Mouse (Mus musculus) megakaryocyte progenitor cell, adult 5-6 weeks (primary cell): Measurements from ENCODE around the gene Cuedc1. TPM values are rescaled to one million over a fixed set of nuclear protein-coding genes. Genes with fewer than 3 reads are reported as not detected.

Experiments used
- ATAC-seq: replicated peaks from 2 replicates; pipeline ENCODE4 v1.8.0; 2016; ENCODE audit warnings: mild to moderate bottlenecking, moderate TSS enrichment, inconsistent platforms; ENCODE audit not compliant: poor library complexity
- total RNA-seq, 2 experiments: library from RNA; stranded (forward) in 1 of 2; stranded (reverse) in 1 of 2; fragments of 157-497, 149-512 nt in 1 of 2; fragments of 200-1000 nt in 1 of 2; gene quantifications; 2 replicates each; pipeline versions ENCODE4 v1.2.3 to v1.2.4; 2015 to 2017

Gene Cuedc1
- total RNA-seq, 2 experiments from 2014 or later = 0.12 to 3.7 TPM

DNA sequence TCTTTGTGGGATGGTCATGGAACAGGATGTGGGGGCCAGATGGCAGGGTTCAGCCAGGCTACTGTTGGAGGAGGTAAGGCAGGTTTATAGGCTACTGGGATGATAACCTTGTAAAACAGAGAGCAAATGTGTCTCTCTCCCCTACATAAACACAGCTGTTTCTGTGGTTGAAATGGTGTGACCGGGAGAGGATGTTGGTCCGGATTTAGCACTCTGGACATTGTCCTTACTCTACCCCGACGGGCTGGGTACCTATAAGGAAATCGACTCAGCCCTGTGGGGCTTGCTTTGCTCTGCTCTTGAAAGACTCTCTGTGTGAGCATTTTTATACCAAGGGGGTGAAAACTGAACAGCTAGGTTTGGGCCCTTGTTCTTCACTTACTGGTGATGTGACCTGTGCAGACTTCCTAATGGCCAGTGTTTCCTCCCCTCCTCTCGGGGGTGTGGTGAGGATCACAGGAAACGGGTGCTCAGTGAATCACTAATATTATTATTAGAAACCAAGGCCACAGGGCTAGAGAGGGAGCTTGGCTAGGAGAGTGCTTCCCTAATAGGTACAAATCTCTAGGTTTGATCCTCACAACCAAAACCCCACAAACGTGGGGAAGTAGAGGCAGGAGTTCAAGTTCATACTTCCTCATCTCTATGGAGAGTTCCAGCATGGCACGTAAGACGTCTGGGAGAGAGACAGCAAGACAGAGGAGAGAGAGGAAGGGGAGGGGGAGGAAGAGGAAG lies 19.7 kb downstream of the Cuedc1 start:
- ATAC-seq = no peak

GRCm38 (mm10) chr11:88118091-88118440 lies 20.2 kb downstream of the Cuedc1 start:
- no peak for ATAC-seq

DNA sequence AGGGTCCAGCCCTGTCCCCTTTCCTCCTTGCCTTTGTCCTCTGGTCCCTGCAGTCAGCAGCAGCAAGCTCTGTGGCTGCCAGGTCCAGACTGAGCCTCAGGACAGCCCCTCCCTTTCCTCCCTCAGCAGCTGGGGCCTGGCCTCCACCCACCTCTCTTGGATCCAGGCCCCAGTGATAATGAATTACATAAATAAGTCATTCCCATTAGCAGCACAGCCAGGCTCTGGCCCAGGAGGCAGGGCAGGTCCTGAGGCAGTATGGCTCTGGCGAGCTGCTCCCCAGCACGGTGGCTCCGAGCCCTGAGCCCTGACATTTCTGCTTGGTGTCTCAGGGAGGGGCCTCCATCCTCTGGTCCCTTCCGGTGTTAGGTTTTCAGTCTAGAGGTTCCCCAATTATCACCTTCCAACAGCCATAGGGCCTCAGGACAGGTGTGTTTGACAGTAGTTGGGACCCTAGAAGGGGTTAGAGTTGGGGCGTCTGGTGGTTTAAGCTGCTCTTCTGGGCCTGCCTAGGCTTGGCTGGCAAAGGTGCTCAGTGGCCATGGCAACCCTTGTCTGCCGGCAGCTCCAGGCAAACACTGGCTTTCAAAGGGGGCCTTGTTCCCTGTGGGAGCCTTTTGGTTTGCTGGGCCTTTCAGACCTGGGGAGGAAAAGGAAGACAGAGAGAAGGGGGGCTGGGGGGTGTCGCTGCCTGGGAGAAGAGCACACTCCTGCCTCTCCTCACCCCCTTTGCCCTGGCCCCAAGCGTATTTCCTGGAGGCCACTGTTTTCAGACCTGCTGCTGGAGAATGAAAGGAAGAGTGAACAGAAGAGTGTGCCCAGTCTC lies 21.2 kb downstream of the Cuedc1 start:
- no peak for ATAC-seq

- ATAC-seq = no peak
Measured at GRCm38 (mm10) chr11:88122545-88122944, 24.7 kb downstream of the Cuedc1 start.

DNA sequence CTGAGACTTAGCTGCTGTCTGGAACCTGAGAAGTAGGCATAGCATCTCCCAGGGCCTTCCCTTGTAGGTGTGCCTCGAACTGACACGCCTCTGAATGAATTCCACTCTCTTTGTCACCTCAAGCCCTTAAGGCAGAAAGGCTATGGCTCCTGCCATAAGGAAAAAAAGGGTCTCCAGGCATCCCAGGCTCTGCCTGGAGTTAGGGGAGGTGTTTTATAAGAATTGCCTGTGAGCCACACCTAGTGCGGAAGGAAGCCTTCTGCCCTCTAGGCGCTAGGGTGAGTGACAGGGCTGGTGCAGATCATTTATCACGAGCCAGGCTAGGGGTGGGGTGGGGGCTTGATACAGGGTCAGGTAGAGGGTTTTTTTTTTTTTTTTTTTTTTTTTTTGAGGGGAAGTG lies 25.2 kb downstream of the Cuedc1 start:
- no peak for ATAC-seq

GRCm38 (mm10) chr11:88123731-88124130 lies 25.9 kb downstream of the Cuedc1 start:
- ATAC-seq = no peak

DNA sequence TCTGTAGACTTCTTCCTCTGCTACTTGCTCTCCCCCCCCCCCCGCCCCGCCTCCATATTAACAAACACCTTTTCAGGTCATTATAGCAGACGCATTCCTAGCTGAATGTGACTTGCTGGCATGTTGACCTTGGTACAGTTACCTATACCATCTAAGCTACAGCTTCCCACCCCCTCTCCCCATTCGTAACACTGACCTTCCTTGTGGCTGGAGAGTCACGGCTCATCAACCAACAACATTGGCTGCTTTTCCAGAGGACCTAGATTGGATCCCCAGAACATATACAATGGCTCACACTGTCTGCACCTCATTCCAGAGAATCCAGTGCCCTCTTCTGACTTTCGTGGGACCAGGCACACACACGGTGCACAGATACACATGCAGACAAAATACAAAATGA lies 27.6 kb downstream of the Cuedc1 start:
- ATAC-seq = no peak

DNA sequence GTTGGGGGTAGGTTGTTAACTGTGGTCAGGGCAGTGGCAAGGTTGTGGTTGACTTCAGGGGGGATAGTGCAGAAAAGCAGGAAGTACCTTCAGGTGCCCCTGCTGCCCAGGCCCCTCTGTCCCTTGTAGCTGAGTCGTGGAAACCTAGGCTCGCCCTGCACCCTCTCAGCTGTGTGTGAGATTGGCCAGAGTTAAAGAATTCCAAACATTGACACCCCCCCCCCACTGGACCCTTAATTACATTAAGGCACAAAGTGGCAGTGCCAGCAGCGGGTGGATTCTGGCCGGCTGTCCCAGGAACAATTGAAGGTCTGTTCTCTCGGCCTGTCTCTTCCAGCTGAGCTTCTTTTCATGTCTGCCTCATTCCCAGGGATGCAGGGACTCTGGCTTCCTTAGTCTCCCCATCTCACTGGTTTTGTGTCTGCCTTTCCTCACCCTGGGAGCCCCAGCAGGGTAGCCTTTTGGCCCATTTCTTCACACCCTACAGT lies 28.5 kb downstream of the Cuedc1 start:
- peak; percentile 50 for ATAC-seq

GRCm38 (mm10) chr11:88128461-88128860 lies 30.6 kb downstream of the Cuedc1 start:
- ATAC-seq = no peak

- no peak for ATAC-seq
Measured at GRCm38 (mm10) chr11:88129281-88129680, 31.4 kb downstream of the Cuedc1 start.

DNA sequence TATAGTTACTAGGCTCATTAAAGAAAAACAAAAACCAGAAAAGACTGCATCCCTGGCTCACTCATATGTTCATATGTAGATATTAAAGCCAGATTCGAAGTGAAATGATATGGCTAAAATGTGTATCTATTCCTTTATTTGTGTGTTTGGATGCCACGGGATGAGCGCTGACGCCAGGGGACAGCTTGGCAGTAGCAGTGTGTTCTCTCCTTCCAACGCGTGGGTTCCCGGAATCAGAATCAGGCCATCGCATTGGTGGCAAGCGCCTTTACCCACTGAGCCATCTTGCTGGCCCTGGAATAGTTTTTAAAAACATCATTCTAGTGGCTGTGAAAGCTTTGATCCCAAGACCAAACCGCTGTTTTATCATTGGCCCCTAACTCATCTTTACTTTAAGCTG lies 32.1 kb downstream of the Cuedc1 start:
- ATAC-seq = no peak

DNA sequence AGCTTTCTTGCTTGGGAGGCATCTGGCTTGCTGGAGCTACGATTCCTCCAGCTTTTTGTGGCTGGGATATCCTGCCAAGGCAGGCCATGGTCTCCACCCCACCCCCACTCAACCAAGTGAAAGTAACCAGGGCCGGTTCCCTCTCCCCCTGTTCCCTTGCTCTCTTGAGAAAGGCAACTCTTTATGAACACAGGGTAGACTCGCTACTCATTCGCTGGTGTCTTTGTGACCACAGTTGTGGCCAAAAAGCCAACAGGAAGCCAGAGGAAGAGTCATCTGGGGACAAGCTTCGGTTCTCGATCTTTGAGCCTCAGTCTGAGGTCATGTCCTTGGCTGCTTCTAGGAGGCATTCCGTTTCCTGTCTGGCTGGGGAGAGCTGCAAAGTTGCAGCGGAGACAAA lies 34.0 kb downstream of the Cuedc1 start:
- peak; percentile 91 for ATAC-seq

DNA sequence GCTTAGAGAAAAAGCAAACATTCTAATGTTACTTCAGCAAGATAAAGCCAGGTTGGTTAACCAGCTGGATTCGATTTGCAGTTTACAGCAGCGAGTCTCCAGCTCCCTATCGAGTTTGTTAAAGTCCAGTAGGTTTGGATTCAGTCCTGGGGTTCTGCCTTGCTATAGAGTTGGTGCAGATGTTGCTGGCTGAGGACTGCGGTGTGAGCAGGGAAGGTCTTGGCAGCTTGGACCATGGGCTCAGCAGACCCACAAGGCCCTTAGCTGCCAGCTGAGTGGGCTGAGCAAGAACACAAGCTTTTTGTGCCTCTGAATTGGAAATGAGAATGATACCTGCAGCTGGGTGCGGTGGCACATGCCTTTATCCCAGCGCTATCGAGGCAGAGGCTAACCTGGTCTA lies 37.4 kb downstream of the Cuedc1 start:
- no peak for ATAC-seq

DNA sequence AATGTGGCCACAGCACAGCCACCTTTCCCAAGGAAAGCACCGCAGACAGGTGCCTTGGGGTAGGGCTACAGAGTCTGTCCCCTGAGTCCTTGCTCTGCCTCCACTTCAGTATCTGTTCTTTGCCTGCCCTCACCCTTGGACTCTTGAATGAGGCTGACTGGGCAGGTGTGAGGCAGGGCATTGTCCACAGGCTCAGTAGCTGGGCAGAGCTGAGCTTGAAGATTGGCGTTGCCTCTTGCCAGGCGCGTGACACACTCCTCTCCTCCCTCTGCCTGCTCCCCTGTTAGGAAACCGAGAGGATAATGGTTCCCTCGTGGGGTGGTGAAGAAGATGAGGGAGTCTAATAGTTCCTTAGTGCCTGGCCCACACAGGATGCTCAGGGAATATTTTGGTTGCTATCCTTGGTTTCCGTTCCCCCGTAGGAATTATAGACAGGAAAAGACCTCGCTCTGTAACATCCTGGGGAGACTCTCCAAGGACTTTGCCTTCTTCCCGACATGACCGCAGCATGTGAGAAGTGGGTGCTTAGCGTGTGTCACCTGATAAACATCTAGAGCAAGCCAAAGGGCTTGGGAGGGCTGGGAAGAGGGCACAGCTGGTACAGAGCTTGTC lies 40.1 kb downstream of the Cuedc1 start:
- ATAC-seq = no peak

DNA sequence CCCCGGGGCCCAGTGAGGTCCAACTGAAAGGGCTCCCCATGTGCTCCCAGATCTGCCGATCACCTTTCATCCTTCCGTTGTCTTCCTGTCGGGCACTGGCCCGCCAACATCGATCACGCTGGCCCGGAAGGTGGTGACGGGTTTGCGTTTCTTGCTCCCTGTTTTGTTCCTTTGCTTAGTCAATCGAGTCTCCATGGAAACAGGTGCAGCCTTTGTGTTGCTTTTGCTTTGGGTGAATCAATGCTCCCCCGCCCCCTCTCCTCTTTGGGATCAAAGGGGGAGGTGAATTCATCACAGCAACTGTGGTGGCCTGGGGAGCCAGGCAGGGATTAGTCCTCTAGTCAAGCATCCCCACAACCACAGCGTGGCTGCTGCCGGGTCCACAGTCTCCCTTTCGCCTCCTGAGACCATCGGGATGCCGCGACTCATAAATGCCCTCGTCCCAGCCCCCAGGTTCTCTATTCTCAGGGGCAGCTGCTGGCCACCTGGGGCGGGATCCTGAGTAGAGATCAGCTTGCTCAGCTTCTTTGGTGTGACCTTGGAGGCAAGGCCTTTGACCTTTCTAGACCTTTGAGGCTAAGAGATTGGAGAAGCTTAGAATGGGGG lies 41.5 kb downstream of the Cuedc1 start:
- ATAC-seq = no peak

DNA sequence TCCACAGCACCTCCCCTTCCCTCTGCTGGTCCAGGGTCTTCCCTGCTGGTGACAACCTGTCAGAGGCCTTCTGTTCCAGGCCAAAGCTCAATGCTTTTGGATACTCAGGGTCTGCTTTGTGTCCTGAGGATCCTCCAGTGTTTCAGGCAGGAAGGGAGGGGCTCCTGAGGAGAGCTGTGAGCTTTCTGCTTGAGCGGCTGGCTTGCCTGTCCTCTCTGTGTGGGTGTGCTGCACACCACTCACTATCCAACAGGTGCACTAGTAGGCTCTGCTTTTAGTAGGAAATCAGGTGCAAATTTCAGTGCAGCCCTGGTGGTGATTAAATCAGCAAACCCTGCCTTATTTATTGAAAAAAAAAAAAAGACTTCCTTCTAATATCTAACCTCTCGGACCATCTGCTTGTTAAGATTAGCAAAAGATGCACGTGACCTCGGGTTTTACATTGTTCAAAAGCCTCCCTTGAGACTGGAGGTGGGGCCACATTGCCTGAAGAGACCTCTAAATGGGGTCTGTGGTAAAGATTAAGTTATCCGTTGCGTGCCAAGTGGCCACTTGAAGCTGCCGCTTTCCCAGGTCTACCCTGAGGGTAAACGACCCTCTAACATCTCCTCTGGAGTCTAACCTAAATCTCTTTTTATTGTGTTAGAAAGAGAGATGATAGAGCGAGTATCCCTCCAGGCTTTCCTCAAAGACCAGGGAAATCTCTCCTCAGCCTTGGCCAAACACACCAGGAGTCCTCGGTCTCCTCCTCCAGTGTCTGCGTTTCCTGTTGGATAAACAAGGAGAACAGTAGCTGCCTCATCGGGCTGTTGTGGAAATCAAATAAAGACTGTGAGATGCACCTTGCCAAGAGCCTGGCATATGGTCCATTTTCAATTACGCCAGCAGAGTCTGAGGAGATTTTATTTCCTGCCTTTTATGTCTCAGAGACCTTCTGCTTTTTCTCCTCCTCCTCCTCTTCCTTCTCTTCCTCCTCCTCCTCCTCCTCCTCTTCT lies 42.5 kb downstream of the Cuedc1 start:
- peak; percentile 55 for ATAC-seq

- no peak for ATAC-seq
Measured at GRCm38 (mm10) chr11:88142362-88142761, 44.5 kb downstream of the Cuedc1 start.

DNA sequence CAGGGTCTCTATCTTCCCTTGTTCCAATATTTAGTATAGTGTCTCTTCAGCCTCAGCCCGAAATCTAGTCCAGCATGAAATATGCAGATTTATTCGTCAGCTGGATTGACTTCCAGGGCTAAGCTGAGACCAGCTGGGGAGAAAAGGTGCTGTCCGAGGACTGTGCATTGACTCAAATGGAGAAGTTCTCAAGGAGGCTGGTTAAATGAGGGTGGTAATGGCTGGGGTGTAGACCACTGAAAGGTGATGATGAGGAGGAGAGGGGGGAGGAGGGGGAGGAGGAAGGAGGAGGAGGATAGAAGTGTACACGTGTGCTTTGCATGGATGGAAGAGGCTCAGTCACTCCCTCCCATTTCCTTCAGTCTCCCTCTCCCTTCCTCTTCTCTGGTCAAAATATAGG lies 46.2 kb downstream of the Cuedc1 start:
- ATAC-seq = no peak

DNA sequence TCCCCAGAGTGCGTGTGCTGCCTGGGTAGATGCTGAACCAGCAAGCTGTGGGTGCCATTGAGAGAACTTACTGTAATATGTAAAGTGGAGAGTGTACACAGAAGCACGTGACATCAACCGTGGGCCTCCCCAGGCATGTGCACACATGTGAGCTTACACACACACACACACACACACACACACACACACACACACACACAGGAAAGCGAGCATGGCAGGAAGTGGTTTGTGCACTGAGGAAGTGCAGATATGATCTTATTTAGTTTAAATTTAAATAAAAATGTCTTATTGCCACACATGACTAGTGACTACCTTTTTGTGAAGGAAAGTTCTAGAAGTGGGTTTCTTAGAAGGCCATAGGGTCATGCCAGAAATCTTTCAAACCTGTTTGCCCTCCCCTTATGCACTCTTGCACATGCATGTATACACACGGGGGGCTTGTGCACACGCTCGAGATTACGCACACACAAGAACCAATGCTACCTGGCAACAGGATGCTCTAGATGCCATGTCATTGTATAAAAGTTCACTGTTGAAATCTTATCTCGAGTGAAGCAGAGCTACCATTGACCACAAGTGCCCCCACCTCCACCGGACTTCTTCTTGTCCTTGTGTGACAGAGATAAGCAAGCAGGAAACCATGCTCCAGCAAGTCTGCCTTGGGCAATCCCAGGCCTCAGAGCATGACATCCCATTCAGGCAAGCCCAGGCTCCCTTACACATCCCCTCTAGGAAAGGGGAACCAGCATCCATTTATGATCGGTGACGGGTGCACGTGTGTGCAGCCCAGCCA lies 47.6 kb downstream of the Cuedc1 start:
- peak; percentile 82 for ATAC-seq
